Mouse (Mus musculus) heart, adult 2 months (tissue): ENCODE measurements around the gene Gjd3. TPM values are rescaled to one million over a fixed set of nuclear protein-coding genes. Genes with fewer than 3 reads are reported as not detected.

ENCODE experiments used
- DNase-seq, 2 experiments: peaks; one replicate each; pipeline ENCODE4 v3.0.0; 2021
- H3K27ac ChIP-seq: fragments of 200-600 bp; 2 replicates; pipeline ENCODE4 v1.8.1; 2022
- H3K27me3 ChIP-seq: fragments of 200-500 bp; 2 replicates; pipeline ENCODE4 v1.6.1; 2012; ENCODE audit warnings: mild to moderate bottlenecking, low read length, inconsistent platforms, mixed read lengths; ENCODE audit not compliant: control insufficient read depth, insufficient read depth
- H3K36me3 ChIP-seq: fragments of 200-500 bp; 2 replicates; pipeline ENCODE4 v1.6.1; 2012; ENCODE audit warnings: low read length, inconsistent platforms; ENCODE audit not compliant: control insufficient read depth, insufficient read depth
- H3K4me1 ChIP-seq: fragments of 200-500 bp; 2 replicates; pipeline ENCODE4 v1.6.1; 2011; ENCODE audit warnings: low read length; ENCODE audit not compliant: control insufficient read depth, insufficient read depth
- H3K4me3 ChIP-seq: fragments of 200-600 bp; 2 replicates; pipeline ENCODE4 v1.8.1; 2022
- H3K79me2 ChIP-seq: fragments of 200-500 bp; replicated peaks from 2 replicates; pipeline ENCODE4 v1.6.1; 2012; ENCODE audit warnings: mild to moderate bottlenecking, inconsistent platforms, low read length, moderate library complexity, mixed read lengths; ENCODE audit not compliant: control insufficient read depth, insufficient read depth
- H3K9ac ChIP-seq: fragments of 200-500 bp; 2 replicates; pipeline ENCODE4 v1.6.1; 2012; ENCODE audit warnings: low read depth, mild to moderate bottlenecking, control low read depth, inconsistent platforms, low read length, mixed read lengths
- CTCF ChIP-seq: fragments of 200-600 bp; IDR thresholded peaks from 2 replicates; pipeline ENCODE4 v1.8.1; 2022; ENCODE audit warnings: antibody characterized with exemption, mild to moderate bottlenecking, moderate library complexity
- EP300 ChIP-seq: fragments of 200-500 bp; IDR thresholded peaks from 2 replicates; pipeline ENCODE4 v1.6.1; 2011; ENCODE audit warnings: low read depth, low read length, control low read depth; ENCODE audit not compliant: insufficient read depth
- POLR2A ChIP-seq: fragments of 200-500 bp; IDR thresholded peaks from 2 replicates; pipeline ENCODE4 v1.6.1; 2011; ENCODE audit warnings: mild to moderate bottlenecking, low read depth, low read length, control low read depth; ENCODE audit not compliant: insufficient read depth
- WGBS: fragments of 180-500 bp; shearing (Covaris S2); methylation state at CpG from one replicate; pipeline ENCODE4 v1.1.7; 2018; 5-methylcytosine and 5-hydroxymethylcytosine counted together
- intact Hi-C: fragments of 180-260 bp; cut with DNase I; formaldehyde crosslinking; loops from one replicate; pipeline ENCODE4 v1.15.1; 2025
- polyA plus RNA-seq: library from polyadenylated mRNA; depleted of rRNA; stranded (reverse); fragments of >200 nt; gene quantifications from 2 replicates; pipeline ENCODE4 v1.2.3, GENCODE M21; 2012; rRNA removed
- total RNA-seq, 2 experiments: library from RNA; stranded (reverse); gene quantifications; 2 replicates each; pipeline ENCODE4 v1.2.3; 2021

The Gjd3 gene
- total and polyA plus RNA-seq, 3 experiments = 0.27 to 0.94 (median 0.31) TPM

- DNase-seq = peak in 1 of 2 experiments; percentile 45
- no peak overlapping the region for H3K9ac ChIP-seq
- 29% methylated on average over 19 of the region's 19 CpGs for WGBS
- no peaks in the 10 kb centered on the region for H3K27me3 ChIP-seq
- intact Hi-C loops = loop anchor here (1.0 kb wide), 1 partner anchor 40 kb away; no protein-coding TSS in a partner anchor
- no peak overlapping the region for H3K27ac ChIP-seq
- H3K4me1 ChIP-seq = peaks cover 31% of the 10 kb centered on the region
- no peak overlapping the region for H3K4me3 ChIP-seq
- TF ChIP-seq CTCF (no peak), EP300 (no peak), POLR2A (no peak)
- no peaks in the 10 kb centered on the region for H3K36me3 ChIP-seq
- H3K79me2 ChIP-seq = no peaks in the 10 kb centered on the region
These were observed 50.3 kb downstream of the Gjd3 start for GRCm38 (mm10) chr11:98932293-98933091.

Other genes starting within 250 kb of the Gjd3 start
- gene Thra, start 242.4 kb downstream of the Gjd3 start, total RNA-seq = 100 to 1,000 TPM; 103 to 105 TPM
- 89.4 and 104 TPM in 2 replicates for gene Thra, start 242.4 kb downstream of the Gjd3 start, polyA plus RNA-seq
- gene Nr1d1, start 207.7 kb downstream of the Gjd3 start, total RNA-seq = 100 to 1,000 TPM in 1 of 2 experiments, 10 to 100 TPM in 1; 35.5 to 111 TPM
- 190 and 208 TPM in 2 replicates for gene Nr1d1, start 207.7 kb downstream of the Gjd3 start, polyA plus RNA-seq
- gene Msl1, start 187.5 kb downstream of the Gjd3 start, total RNA-seq = 10 to 100 TPM; 68.9 to 75.3 TPM
- 21.9 and 44.4 TPM in 2 replicates for gene Msl1, start 187.5 kb downstream of the Gjd3 start, polyA plus RNA-seq
- gene Casc3, start 178.1 kb downstream of the Gjd3 start, total RNA-seq = 10 to 100 TPM; 18.7 to 20.7 TPM
- gene Casc3, start 178.1 kb downstream of the Gjd3 start, polyA plus RNA-seq = 17.5 and 25.2 TPM in 2 replicates
- gene Rapgefl1, start 146.2 kb downstream of the Gjd3 start, total RNA-seq = under 1 TPM; 0.50 to 0.77 TPM
- gene Rapgefl1, start 146.2 kb downstream of the Gjd3 start, polyA plus RNA-seq = 2.8 and 3.0 TPM in 2 replicates
- gene Wipf2, start 119.4 kb downstream of the Gjd3 start, total RNA-seq = 1 to 10 TPM; 9.1 to 9.6 TPM
- 4.0 and 5.1 TPM in 2 replicates for gene Wipf2, start 119.4 kb downstream of the Gjd3 start, polyA plus RNA-seq
- under 1 TPM; 0.13 to 0.32 TPM for gene Cdc6, start 75.2 kb downstream of the Gjd3 start, total RNA-seq
- gene Cdc6, start 75.2 kb downstream of the Gjd3 start, polyA plus RNA-seq = 0.14 and 0.26 TPM in 2 replicates
- 10 to 100 TPM; 10.1 to 12.8 TPM for gene Rara, start 55.2 kb downstream of the Gjd3 start, total RNA-seq
- 7.1 and 10.9 TPM in 2 replicates for gene Rara, start 55.2 kb downstream of the Gjd3 start, polyA plus RNA-seq
- 1 to 10 TPM; 1.4 to 2.3 TPM for gene Top2a, start 41.2 kb upstream of the Gjd3 start, total RNA-seq
- gene Top2a, start 41.2 kb upstream of the Gjd3 start, polyA plus RNA-seq = 0.27 and 0.56 TPM in 2 replicates
- gene Igfbp4, start 58.2 kb upstream of the Gjd3 start, total RNA-seq = 10 to 100 TPM; 81.8 to 84.2 TPM
- 163 and 216 TPM in 2 replicates for gene Igfbp4, start 58.2 kb upstream of the Gjd3 start, polyA plus RNA-seq
- under 1 TPM; 0.16 to 0.23 TPM for gene Tns4, start 106.3 kb upstream of the Gjd3 start, total RNA-seq
- 0.49 and 1.1 TPM in 2 replicates for gene Tns4, start 106.3 kb upstream of the Gjd3 start, polyA plus RNA-seq
- gene Ccr7, start 172.1 kb upstream of the Gjd3 start, total RNA-seq = under 1 TPM; 0.29 to 0.59 TPM
- 2.6 and 2.7 TPM in 2 replicates for gene Ccr7, start 172.1 kb upstream of the Gjd3 start, polyA plus RNA-seq
- 10 to 100 TPM; 41.8 to 44.6 TPM for gene Smarce1, start 248.0 kb upstream of the Gjd3 start, total RNA-seq
- gene Smarce1, start 248.0 kb upstream of the Gjd3 start, polyA plus RNA-seq = 22.2 and 29.3 TPM in 2 replicates